Mouse (Mus musculus): ENCODE results near the gene Slc35g1. TPM values are rescaled to one million over a fixed set of nuclear protein-coding genes. Genes with fewer than 3 reads are reported as not detected.
A peak's percentile ranks its signal among the peaks of the same experiment; 100 is the strongest.

Slc35g1 gene
- polyA plus RNA-seq (2012; rRNA removed), result 1.6 and 2.1 TPM in 2 replicates

DNA sequence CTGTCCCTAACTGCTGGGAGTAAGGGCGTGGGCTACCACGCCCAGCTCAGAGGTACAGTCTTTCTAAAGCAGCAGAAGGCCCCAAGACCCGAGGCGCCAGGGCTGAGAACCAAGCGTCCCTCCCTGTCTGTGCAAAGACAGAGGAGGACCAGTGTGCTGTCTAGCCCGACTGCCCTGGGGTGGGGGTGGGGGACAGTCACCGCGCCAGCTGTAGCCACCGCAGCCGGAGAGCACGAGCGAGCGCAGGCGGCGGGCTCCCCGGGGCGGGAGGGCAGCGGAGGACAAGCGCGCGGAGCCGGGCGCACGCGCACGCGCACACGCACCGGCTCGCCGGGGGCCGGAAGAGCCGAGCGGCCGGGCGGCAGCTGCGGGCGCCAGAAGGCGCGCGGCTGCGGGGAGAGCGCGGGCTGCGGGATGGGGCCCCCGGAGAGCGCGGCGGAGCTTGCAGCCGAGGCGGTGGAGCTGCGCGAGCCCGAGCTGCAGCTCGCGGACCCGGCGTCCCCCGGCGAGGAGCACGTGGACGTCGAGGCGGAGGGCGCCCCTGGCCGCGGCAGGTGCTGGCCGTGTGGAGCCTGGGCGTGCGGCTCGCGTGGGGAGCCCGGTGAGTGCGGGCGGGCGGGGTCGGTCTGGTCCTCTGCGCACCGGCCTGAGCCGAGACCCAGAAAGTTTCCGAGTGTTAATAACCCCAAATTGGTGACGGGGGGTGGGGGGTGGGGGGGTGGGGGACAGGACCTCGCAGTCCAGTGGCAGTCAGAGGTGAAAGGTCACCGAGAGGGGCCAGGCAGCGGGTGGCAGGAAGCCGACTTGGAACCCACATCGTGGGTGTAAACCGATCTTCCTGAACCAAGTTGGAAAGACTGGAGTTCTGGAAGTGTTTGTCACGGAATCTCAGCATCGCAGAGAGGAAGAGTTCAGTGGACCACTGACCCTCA, at the start of gene Slc35g1:
Slc35g1 (plus strand) TSS at position 280 of the 932 bp plus-strand sequence.
- TF ChIP-seq CTCF (IDR thresholded peaks at IDR 0.05; ENCODE audit: borderline replicate concordance, extremely low read depth, insufficient read depth, insufficient read length), result no peak
- TF ChIP-seq POLR2A (IDR thresholded peaks at IDR 0.05; ENCODE audit: borderline replicate concordance, extremely low read depth, insufficient read depth, insufficient read length, poor library complexity, severe bottlenecking), result peak; percentile 67
- DNase-seq (ENCODE audit: low read depth), result peak; percentile 86

DNA sequence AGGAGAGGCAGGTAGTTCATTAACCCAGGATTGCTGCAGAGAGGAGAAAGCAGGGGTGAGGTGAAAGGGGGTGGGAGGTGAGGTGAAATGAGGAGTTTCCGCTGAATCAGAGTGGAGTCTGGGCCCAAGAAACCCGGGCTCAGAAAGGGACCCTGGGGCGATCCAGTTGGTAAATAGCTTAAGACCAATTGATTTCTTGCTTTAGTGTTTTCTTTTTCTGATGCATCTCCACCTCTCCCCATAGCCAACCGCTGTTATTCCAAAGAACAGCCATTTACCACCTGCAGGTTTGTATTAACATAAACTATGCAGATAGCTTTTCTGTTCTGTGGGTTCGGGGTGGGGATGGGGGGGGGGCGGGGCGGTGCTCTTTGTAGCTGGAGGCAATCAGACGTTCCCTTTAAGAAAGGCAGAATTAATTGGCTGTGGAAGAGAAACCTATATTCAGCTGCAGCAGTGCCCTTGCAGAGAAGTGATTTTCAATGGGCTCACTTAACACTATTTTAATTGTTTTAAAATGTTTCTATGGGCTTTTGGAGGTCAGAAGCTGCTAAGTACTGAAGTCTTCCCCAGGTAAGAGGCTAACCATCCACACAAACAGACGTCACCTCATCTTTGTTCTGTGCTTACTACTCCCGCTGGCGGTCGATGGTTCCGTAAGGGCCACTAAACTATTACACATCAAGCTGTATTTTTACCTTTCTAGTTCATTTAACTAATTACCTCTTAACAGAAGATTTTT, 47.3 kb upstream of the Slc35g1 start:
- no peak for TF ChIP-seq POLR2A (IDR thresholded peaks at IDR 0.05; ENCODE audit: borderline replicate concordance, extremely low read depth, insufficient read depth, insufficient read length, poor library complexity, severe bottlenecking)
- no peak for TF ChIP-seq CTCF (IDR thresholded peaks at IDR 0.05; ENCODE audit: borderline replicate concordance, extremely low read depth, insufficient read depth, insufficient read length)
- DNase-seq (ENCODE audit: low read depth), result peak; percentile 76

DNA sequence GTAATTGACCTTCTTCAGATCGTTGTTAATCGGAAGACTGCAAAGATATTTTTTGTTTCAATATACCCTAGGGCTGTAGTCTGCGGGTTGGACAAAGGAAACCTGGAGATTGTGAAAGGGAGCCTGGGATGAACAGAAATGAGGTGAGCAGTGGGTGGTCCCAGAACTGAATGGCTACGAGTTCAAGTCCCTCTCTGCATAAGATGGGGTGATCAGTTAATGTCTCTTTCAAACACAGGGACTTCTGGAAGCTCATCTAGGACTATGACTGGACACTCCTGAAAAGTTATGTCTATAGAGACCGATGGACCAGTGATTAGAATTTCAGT, 46.8 kb upstream of the Slc35g1 start:
- no peak for TF ChIP-seq CTCF (IDR thresholded peaks at IDR 0.05; ENCODE audit: borderline replicate concordance, extremely low read depth, insufficient read depth, insufficient read length)
- no peak for TF ChIP-seq POLR2A (IDR thresholded peaks at IDR 0.05; ENCODE audit: borderline replicate concordance, extremely low read depth, insufficient read depth, insufficient read length, poor library complexity, severe bottlenecking)
- DNase-seq (ENCODE audit: low read depth), result no peak

DNA sequence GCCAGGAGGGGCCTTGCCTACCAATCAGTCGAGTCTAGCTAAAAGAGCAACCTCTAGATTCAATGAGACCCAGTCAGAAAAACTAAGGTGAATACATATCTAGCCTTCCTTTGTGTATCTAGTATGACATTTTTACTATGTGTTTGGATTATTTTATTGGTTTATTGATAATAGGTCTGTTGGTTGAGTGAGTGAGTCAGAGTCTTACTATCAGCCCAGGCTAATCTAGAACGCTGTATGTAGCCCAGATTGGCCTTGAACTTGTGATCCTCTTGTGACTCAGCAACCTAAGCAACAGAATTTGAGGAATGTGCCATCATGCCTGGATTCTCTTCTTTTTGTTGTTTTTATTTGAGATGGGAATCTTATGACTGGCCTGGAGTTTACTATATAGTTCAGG, 44.6 kb upstream of the Slc35g1 start:
- TF ChIP-seq POLR2A (IDR thresholded peaks at IDR 0.05; ENCODE audit: borderline replicate concordance, extremely low read depth, insufficient read depth, insufficient read length, poor library complexity, severe bottlenecking) (no peak), CTCF (IDR thresholded peaks at IDR 0.05; ENCODE audit: borderline replicate concordance, extremely low read depth, insufficient read depth, insufficient read length) (no peak)

DNA sequence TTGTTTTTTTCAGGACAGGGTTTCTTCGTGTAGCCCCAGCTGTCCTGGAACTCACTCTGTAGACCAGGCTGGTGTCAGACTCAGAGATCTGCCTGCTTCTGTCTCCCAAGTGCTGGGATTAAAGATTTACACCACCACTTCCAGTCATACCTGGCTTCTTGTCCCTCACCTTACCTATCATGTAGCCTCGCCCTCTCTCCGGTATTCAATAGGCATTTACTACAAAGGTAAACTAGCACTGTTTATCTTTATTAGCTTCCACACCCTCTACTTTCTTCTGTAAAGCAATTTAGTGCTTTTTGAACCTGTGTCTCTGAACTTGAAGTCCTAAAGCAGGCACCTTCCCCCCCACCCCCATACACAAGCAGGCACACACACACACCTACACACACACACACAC, 44.1 kb upstream of the Slc35g1 start:
- DNase-seq (ENCODE audit: low read depth), result no peak
- no peak for TF ChIP-seq CTCF (IDR thresholded peaks at IDR 0.05; ENCODE audit: borderline replicate concordance, extremely low read depth, insufficient read depth, insufficient read length)

More for the DNA sequence above, 44.6 kb upstream of the Slc35g1 start:
- no peak for DNase-seq (ENCODE audit: low read depth)

DNA sequence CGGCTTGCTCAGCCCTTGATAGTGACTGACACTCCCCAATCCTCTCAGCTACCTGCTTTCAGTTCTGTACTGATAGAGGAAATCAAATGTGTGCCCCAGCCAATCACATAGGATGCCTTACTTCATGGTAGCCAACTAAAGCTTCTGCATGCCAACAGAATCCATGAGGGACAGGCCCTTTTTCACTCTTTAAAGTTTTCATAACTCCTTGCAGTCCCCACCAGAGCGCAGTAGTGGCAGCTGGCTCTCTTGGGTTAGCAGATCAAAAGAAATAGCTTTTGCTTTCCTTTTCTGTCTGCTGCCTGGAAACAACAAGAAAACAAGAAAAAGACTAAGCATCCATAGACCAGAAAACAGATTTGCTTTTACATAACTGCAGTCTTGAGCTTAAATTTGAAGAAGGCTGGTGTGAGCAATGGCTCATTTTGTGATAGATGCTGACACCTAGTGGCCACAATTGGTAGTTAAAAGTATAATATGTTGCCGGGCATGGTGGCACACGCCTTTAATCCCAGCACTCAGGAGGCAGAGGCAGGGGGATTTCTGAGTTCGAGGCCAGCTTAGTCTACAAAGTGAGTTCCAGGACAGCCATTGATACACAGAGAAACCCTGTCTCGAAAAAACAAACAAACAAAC, 43.2 kb upstream of the Slc35g1 start:
- TF ChIP-seq CTCF (IDR thresholded peaks at IDR 0.05; ENCODE audit: borderline replicate concordance, extremely low read depth, insufficient read depth, insufficient read length) (peak; percentile 58; the same call in 1 of the 2 replicates), POLR2A (IDR thresholded peaks at IDR 0.05; ENCODE audit: borderline replicate concordance, extremely low read depth, insufficient read depth, insufficient read length, poor library complexity, severe bottlenecking) (no peak)
- peak; percentile 81 for DNase-seq (ENCODE audit: low read depth)

DNA sequence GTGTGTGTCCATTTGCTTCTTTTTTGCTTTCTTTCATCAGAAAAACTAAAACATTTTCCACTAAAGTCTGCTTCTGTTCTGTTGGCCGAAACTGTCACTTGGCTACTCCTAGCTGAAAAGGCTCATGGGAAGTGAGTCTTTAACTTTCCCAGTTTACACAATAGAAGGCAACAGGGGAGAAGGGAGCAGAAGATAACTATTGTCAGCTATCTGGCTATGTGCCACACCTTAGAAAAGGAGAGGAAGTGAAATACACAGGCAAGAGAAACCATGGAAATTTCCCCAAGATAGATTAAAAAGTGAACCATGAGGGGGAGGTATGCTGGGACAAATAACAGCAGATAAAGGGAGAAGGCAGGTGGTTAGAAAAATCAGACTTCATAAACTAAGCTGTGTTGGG, 41.5 kb upstream of the Slc35g1 start:
- no peak for DNase-seq (ENCODE audit: low read depth)
- TF ChIP-seq POLR2A (IDR thresholded peaks at IDR 0.05; ENCODE audit: borderline replicate concordance, extremely low read depth, insufficient read depth, insufficient read length, poor library complexity, severe bottlenecking), result no peak
- no peak for TF ChIP-seq CTCF (IDR thresholded peaks at IDR 0.05; ENCODE audit: borderline replicate concordance, extremely low read depth, insufficient read depth, insufficient read length)

DNA sequence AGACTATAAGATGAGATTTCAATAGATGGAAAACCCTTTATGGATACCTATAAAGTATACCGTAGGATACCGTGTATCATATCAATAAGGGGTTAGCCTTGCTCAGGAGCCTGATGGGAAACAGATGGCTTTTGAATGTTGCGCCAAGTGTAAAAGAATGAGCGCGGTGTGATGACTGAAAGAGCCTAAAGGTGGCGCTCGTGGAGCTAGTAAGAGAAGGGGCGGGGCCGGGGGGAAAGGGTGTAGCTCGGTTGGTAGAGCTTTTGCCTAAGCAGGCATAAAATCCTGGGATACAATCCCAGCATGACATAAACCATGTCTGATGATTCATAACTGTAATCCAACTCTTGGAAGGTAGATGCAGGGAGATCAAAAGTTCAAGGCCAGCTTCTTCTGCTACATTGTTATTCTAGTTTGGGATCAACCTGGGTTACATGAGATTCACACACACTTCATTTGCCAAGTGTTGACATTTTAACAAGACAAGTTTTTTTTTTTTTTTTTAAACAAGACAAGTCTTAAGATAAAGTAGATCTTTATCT, 40.9 kb upstream of the Slc35g1 start:
- TF ChIP-seq CTCF (IDR thresholded peaks at IDR 0.05; ENCODE audit: borderline replicate concordance, extremely low read depth, insufficient read depth, insufficient read length), result no peak
- TF ChIP-seq POLR2A (IDR thresholded peaks at IDR 0.05; ENCODE audit: borderline replicate concordance, extremely low read depth, insufficient read depth, insufficient read length, poor library complexity, severe bottlenecking), result no peak
- DNase-seq (ENCODE audit: low read depth), result no peak

DNA sequence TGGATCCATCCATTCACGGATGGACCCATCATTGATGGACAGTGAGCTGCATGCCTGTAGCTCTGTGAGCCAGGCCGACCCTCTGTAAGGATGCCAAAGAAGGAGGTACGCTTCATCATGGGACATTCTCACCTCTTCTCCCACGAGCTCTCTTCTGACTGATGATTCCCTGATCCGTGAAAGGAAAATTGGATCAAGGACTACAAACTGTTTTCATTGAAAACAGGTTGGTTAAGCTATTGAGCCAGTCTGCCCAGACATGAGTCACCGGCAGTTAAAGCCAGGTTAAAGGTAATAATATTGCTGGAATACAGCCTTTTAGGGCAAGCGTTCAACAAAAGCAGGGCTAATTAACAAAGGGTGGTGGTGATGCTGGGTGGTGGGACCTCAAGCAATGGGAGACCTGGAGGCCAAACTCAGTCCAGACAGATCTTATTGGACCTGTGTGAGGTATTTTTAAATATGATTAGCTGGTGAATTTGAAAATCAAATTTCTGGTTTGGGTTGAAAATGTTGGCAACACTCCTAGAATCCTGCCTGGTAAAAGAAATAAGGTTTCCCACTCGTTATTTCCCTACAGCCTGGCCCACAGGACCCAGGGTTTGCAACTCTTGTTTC, 39.5 kb upstream of the Slc35g1 start:
- TF ChIP-seq CTCF (IDR thresholded peaks at IDR 0.05; ENCODE audit: borderline replicate concordance, extremely low read depth, insufficient read depth, insufficient read length) (no peak), POLR2A (IDR thresholded peaks at IDR 0.05; ENCODE audit: borderline replicate concordance, extremely low read depth, insufficient read depth, insufficient read length, poor library complexity, severe bottlenecking) (no peak)

DNA sequence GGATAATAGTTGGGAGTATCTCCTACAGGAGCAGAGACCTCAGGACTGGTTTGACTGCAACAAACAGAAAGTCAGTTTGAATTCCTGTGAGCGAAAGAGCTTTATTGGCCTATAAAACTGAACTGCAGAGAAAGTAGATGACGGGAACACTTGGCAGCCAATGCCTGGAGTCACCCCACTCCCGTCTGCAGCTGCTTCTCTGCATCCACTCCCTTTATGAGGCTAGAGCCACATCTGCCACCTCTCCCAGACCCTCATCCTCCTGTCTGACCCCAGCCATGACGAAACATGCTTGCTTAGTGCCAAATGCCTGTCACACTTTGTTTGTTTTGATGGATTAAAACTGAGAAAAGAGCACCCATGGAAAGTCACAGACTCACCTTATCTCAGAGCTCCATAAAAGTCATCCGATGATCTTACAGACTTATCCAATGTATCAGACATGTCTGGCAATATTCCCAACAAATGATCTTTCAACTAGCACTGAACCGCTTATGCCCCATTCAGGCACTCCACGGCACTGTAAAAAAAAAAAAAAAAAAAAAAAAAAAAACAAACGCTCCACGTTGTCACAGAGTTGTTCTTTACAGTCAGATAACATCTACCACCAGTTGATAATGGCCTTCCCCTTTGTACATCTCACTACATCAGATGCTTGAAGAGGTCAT, 37.7 kb upstream of the Slc35g1 start:
- no peak for DNase-seq (ENCODE audit: low read depth)
- no peak for TF ChIP-seq CTCF (IDR thresholded peaks at IDR 0.05; ENCODE audit: borderline replicate concordance, extremely low read depth, insufficient read depth, insufficient read length)
- no peak for TF ChIP-seq POLR2A (IDR thresholded peaks at IDR 0.05; ENCODE audit: borderline replicate concordance, extremely low read depth, insufficient read depth, insufficient read length, poor library complexity, severe bottlenecking)

More for the DNA sequence above, 39.5 kb upstream of the Slc35g1 start:
- DNase-seq (ENCODE audit: low read depth), result no peak
